Mouse (Mus musculus) regulatory T cell (primary cell): ENCODE measurements at regions not wholly inside any gene's neighbourhood (a gene's known extent, or its start where the extent isn't known, plus 50 kb on each side); places are given as distances from the start of the nearest gene placed in this dataset.

ENCODE experiments used
- in situ Hi-C: fragments of 300-600 bp; cut with MboI, MseI; formaldehyde crosslinking; loops from one replicate; pipeline ENCODE4 v1.15.1; 2025; ENCODE audit warnings: high pct_unique_total_duplicates

DNA sequence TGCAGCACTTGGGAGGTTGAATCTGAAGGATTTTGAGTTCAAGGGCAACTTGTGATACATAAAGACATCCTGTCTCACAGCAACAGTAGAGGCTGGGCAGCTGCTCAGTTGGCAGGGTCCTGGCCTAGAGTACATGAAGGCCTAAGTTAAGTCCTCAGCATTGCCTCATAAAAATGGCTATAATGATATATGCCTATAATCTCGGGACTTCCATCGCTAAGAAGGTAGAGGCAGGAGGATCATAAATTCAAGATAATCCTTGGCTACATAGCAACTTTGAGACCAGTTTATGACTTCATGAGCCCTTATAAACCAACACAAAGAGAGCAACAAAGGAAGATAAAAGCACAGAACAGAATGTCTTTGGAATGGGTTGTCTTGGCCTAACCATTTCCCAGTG is 570.0 kb upstream of the Auts2 start:
- in situ Hi-C loops: no loop called here

DNA sequence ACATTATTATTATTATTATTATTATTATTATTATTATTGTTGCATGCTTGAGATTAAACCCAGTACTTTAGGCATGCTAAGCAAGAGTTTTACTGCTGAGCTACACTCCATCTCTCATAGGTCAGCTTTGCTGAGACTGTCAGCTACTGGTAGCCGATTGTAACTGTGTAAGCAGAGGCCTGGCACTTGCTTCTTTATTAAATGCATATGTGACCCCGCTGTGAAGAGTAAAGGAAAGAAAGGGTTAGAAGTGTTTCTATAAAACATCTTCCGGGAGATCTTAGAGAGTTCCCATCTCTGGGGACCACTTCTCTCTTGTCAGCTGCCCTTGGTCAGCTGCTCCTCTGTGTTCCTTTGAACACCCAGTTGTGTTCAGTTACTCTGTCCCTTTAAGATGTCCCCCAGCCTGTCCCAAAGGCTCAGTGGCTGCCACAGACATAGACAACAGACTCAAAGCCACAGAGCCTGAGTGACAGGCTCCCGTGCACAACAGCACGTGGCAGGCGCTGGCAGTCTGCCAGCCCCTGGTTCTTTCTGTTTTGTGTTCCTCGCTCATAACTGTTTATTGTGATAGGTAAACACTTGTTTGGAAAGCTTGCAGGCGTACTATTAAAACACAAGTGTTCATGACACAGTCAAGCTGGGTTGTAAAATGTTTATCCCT is 563.7 kb upstream of the Auts2 start:
- in situ Hi-C loops: no loop called here

DNA sequence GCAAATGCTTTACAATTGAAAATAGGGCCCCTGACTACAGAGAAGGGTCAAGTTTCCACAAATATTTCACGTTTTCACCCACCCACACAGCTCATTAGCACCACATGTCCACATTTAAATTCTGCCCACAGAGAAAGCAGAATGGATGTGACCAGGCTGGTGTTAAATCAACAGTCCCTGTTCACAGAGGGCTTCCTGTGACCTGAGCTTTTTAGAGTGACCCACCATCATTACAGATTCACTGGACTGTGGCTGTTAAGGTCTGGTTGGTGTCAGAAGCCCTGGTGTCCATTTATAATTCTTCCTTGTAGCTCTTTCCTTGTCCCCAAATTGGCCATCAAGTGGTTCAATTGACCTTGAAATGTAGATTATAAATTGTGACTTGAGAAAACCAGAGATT is 553.2 kb upstream of the Auts2 start:
- in situ Hi-C loops: no loop called here

DNA sequence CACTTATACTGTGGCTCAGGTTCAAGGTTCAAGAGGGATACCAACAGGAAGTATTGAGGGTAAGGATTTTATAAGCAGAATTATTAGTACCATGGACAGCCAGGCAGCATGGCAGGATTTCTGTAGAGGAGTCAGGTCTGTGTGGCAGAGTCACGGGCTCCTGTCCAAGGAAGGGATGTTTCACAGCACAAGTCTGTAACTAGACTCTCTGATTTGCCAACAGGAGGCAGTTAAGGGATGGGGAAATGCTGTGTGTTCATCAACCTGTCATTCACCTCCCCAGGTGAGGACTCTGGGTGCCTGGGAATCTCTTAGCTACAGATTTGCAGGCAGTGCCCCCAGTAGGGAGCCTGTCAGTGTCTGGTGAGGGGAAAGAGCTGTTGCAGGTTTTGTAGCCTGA is 541.7 kb upstream of the Auts2 start:
- in situ Hi-C loops: no loop called here

DNA sequence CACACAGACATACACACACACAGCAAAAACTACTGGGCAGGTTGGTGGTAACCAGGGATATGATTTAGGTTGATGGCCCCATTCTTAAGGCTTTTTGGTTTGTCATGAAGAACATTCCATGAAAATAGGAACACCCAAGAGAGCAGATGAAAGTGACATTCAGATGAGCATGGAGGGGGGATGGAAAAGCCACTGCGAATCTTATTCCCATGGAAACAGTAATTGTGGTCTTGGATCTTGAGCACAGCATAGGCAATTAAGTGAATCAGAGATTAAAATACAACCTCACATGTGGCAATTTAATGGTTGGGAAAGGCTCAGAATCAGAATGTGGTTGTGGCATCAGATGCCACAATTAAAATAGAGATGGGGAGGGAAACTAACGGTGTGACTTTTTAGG is 537.6 kb upstream of the Auts2 start:
- in situ Hi-C loops: no loop called here

DNA sequence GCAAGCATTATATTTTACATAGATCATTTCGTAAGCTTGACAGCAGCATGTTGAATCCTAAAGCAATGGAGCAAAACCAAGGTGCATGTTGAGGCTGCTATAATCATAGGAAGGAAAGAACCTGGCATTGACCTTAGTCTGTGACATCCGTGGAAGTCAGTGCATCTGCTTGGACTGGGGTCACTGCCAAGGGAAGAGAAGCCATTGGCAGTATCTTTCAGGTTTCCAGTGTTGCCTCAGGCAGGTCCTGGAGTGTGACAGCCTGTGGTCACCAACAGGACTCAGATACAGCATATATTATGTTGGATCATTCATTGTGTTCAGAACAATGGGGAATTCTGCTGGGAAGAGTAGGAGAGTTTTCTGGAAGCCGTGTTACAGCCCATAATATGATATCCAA is 535.8 kb upstream of the Auts2 start:
- in situ Hi-C loops: no loop called here

DNA sequence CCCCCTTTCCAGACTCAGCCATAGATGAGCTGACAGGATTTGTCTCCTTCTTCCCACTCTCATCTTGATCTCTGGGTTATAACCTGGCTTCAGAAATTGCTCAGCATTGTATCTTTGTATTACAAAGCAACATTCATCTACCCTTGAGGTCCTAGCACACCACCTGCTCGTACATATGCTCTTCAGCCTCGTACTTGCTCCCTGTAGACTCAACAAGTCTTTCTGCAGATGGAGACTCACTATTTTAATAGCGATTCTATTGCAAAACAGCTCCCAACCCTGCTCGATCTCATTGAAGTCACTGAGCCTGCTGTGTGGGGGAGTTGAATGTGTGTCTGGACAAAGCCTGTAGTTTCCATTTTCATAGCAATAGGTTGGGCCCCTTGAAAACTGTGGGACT is 535.2 kb upstream of the Auts2 start:
- in situ Hi-C loops: no loop called here

DNA sequence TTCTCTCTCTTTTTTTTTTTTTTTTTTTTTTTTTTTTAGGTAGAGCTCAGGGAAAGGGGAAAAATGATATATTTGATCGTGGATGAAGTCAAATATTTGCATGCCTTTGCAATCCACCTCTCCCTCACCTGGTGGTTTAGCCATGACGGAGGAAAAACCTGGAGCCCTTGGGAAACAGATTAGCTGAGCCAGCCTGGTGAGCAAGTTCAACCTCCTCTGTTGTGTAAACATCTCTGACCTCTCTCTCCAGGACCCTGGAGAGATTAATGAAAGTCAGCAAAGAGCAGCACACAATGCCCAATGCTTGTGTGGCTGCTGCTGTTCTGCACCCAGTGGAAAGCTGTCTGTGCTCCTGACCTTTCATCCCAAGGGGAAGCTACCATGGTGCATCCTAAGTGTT is 530.2 kb upstream of the Auts2 start:
- in situ Hi-C loops: no loop called here

DNA sequence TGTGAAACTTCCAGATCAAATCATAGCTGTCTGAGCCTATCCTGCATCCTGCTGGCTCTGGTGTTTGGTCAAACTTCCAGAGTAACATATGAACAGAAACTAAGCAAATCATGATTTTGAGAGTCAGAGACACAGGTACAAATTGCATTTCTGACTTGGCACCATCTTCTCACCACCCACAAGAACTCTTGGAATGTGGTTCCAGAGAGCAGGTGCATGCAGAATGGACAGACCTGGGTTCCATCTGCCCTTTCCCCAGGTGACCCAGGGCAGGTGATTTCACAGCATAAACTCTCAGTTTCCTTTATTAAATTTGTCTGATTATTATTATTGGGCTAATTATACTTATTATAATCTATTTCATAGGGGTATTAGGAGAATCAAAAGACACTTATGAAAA is 527.0 kb upstream of the Auts2 start:
- in situ Hi-C loops: no loop called here

DNA sequence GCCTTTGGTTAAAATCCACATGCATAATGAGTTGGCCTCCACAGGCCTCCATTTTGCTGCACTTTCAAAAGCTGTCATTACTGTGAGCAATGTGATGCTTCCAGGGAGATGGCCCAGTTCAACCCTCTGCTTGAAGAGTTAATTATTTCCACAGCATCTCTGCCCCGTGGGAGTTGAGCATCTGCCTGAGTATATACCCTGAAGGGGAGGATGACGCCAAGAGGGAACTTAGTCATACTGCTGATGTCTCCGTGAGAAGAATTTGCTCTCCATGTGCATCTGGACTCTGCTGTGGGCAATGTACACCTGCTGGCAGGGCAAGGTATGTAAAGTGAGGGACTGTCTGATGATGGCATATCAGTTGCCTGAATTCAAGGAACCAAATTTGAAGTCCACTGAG is 519.3 kb upstream of the Auts2 start:
- in situ Hi-C loops: no loop called here

DNA sequence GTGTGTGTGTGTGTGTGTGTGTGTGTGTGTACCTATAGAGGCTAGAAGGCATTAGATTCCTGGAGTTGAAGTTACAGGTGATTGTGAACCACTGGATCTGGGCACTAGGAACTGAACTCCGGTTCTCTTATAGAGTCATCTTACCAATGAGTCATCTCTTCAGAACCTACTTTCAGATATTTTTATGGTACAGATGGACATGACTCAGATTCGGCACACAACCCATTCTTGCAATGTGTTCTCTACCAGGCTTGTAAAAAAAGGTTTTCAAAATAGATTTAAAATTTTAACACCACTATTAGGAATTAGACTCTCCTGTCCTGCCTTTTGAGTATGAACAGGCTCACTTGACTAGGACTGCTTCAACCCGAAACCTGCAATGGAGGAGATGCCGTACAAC is 504.3 kb upstream of the Auts2 start:
- in situ Hi-C loops: no loop called here

DNA sequence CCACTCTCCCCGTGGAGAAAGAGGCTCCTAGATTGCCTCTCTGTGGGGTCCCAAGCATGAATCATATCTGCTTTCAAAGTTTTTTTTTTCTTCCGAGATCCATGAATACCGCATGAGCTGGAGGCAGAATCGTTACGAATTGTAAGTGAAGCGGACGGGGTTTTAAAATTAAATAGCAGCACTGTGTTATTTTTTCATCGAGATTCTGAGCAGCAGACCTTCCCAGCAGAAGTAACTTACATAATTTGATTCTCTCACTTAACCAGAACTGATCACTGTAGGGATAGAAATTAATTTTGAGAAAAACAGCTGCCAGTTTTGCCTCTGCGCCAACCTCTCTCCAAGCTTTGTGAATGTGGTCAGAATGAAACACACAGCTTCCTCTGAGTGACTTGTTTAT is 502.5 kb upstream of the Auts2 start:
- in situ Hi-C loops: no loop called here

DNA sequence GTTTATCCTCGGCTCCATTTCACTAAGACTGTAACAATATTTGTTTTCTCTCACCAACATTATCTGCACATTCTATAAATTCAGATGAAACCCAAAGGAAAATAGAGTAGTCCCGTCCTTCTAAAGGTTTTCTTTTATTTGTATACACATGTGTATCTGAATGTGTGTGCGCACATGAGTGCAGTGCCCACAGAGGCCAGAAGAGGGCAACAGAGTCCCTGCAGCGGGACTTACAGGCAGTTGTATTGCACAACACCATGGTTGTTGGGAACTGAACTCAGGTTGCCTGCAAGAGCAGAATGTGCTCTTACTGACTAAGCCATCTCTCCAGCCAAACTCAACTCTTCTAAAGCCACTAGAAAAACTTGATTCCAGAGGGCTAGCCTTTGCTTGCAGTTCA is 484.4 kb upstream of the Auts2 start:
- in situ Hi-C loops: no loop called here

DNA sequence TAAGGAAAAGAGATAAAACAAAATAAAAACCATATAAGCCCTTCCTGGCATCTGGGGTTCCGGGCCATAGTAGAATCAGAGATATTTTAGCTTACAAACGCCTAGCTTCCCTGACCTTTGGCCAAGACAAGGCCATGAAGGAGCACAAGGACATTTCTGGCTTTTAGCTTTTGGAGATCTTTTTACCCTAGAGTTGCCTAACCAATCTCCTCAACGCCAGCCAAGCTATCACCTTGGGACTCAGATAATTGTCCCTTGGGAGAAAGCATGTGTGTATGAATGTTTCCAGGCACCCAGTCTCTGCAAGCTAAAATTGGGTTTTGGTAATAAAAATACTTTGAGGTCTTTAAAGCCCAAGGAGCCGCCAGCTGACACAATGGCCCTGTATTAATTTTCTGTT is 482.0 kb upstream of the Auts2 start:
- in situ Hi-C loops: no loop called here

DNA sequence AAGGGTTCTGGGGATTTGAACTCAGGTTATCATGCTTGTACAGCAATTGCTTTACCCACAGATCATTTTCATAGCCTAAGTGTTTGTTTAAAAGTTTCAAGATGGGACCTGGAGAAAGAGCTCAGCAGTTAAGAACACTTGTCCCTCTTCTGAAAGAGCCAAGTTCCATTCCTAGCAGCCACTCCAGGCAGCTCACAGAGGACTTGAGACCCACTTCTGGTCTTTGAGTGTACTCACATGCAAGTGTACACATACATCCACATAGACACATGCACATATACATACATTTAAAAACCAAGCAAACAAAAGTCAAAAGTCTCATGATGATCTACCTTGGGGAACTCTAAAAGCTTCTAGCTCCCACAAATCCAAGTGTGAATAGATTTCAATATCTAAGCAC is 477.7 kb upstream of the Auts2 start:
- in situ Hi-C loops: no loop called here

DNA sequence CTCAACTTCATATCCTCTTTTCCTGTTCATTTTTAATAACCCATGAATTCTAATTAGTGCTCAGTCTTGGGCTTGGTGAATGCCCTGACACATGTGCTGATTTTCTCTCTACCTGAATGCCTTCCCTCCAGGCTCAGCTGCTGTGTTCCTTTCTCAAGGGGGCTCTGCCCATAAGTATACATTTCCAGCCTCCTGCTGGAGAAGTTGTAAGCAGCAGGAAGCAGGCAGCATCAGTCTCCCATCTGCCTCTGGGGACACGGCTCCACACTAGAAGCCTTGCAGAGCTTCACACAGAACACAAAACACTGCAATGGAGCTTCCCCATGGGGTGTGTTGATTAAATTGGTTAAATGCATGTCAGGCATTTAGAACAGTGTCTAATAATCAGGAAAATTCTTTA is 477.0 kb upstream of the Auts2 start:
- in situ Hi-C loops: no loop called here

DNA sequence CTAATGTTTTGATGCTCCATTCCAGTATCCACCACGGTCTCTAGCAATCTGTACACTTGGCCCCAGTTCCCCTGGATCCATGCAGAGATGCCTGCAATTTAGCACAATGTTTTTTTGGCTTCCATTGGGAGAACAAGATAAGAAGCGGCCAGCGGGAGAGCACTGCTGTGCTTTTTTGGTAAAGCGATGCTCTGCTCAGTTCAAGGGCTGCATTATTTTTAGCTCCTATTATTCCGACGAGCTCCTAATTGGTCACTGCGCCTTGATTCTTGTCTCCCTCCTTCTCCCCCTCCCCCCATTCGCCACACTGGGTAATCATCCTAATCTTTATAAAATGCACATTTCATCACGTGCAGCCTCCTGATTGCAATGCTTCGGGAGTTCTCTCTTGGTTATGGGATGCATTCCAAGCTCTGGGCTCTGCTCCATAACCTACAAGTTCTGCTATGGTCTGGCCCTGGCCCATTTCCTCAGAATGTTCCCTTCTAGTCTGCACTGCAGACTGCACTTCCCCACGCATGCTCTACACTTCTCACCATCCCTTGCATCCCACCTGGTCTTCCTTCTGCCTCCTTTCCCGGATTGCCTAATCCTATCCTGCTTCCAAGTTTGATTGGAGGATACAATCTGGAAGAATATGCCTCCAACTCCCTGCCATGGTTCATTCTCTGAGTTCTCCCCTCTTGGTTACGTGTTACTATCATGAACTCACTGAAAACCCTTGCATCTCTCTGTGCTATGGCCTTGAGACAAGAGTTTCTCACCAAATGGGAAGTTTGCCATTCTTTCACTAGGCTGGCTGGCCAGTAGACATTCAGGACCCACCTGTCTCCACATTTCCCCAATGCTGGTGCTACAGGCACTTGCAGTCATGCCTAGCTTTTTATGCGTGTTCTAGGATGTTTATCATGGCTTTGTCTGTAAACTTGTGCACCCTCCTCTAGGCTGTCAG is 467.8 kb upstream of the Auts2 start:
- in situ Hi-C loops: no loop called here

DNA sequence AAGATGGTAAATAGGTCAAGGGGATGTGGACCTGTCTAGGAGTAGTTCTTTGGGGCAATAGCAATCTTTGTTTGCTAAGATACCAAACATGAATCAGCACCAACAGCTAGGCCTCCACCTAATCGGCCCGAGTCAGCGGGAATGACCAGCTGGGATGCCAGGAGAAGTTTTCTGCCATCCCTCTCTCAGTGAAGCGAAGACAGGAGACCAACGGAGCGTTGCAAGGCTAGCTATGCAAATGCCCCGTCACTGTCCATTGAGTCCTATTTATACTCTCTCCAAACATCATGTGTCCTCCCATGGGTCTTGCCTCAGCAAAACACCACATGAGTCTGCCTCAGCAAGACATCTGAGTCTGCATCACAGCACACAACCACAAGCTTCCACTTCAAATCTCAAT is 439.7 kb upstream of the Auts2 start:
- in situ Hi-C loops: no loop called here

DNA sequence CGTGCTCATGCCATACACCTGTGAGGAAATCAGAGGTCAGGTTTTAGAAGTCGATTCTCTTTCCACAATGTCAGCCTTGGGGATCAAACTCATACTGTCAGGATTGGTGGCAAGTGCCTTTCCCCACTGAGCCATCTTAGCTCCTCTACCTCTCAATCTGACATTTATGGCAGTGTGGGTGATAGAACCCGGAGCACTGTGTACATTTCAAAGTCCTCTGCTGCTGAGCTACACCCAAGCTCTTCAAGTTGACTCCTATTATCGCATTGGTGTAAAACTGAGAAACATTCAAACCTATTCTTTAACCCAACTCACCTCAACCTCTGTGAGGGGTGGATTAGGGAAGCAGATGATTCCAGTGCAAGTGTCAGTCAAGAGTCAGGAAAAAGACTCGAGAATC is 435.9 kb upstream of the Auts2 start:
- in situ Hi-C loops: no loop called here

DNA sequence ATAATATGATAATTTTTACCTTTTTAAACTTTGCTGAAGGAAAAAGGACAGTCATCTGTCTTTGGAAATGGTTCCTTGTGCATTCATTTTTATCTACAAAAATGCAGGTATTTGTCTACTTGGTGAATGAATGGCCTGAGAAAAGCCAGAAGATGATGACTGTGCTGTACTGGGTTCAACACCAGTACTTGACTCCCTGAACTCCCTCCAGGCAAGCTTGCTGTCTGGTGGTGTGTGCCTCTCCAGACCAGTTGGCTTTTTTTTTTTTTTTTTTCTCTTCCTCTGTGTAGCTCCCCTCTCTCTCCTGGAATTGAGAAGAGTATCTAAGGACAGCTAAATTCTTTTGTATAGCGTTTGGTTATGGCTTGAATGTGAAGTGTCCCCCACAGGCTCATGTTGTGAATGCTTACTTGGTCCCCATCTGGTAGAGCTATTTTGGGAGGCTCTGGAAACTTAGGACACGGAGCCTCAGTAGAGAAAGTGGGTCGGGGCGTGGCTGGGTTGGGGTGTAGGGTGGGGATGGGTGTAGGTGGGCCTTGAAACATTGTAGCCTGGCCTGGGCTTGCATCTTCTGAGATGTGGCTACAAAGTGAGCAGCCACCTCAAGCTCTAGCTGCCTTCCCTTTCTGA is 432.3 kb upstream of the Auts2 start:
- in situ Hi-C loops: no loop called here

DNA sequence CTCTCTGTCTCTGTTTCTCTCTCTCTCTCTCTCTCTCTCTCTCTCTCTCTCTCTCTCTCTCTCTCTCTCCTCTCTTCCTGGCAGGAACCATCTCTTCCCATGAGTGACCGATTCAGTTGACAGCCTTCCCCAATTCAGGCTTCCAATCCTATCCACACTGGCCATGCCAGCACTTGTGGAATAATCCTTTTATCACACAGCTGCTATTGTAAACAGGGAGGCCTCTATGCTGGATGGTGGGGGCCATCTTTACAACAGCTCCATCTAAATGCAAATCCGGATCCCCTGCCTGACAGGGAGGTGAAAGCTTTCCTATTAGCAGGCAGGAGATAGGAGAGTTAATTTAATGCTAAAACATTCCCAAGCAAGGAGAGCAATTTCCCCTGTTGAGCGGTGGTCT is 431.7 kb upstream of the Auts2 start:
- in situ Hi-C loops: loop anchor here (5.0 kb wide), 1 partner anchor 342 kb away; no protein-coding TSS in a partner anchor

DNA sequence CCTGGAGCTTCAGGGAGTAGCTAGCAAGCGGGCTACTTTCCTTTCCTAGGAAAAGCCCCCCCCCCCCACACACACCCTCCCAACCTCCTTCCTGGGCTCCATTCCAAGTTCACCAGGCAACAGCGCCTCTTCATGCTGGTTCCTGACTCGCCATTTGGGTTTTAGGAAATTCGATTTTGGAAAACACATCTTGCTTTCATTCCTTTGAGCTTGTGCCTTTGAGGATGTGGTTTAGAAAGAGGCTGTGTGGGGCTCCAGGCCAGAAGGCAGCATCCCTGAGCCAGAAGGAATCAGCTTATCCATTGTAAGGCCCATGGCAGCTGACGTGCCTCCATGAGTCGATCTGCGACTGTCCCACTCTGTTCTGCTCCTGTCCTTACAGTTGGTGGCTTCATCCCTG is 427.9 kb upstream of the Auts2 start:
- in situ Hi-C loops: loop anchor here (5.0 kb wide), 1 partner anchor 346 kb away; no protein-coding TSS in a partner anchor

DNA sequence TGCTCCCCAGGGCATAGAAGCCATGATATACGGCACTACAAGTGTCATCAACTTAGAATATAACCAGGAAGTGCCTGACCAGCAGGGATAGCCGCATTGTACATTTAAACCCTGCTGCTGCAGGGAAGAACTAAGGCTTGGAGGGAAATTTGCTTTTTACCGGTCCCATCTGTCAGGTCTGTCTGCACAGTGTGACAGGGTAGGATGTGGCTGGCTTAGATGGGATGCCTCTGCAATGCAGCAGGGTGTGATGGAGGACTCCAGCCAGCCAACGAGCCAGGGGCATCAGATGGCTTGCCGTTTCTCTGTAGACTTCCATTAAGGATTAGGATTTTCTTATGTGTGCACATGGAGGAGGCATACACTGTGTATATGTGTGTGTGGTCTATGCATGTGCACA is 426.2 kb upstream of the Auts2 start:
- in situ Hi-C loops: no loop called here
